Mouse (Mus musculus) heart, adult 11 months (tissue): Measurements from ENCODE around the gene Pik3r5.

Source experiments
- DNase-seq: peaks from one replicate; pipeline ENCODE4 v3.0.0; 2022

Gene Pik3r5

DNA sequence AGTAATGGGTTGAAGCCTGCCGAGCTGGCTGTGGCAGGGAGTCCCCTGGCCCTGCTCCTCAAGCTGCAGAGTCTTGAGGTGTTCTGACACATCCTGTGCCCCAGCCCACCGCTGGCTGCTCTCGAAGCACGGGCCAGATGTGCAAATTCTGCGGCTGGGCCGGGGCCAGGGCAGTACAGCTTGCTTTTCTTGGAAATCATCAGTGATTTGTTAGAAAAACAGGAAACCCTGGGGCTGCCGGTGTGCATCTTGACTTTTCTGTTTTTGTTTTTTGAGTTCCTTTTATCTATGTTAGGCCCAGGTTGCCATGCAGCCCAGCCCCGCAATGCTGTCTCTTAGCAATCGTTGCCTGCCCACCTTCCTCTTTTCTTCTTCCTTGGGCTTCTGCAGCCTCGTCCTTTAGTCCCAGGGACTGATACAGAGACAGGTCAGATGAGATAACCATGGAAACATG, 19.4 kb downstream of the Pik3r5 start:
- DNase-seq = peak; percentile 91

DNA sequence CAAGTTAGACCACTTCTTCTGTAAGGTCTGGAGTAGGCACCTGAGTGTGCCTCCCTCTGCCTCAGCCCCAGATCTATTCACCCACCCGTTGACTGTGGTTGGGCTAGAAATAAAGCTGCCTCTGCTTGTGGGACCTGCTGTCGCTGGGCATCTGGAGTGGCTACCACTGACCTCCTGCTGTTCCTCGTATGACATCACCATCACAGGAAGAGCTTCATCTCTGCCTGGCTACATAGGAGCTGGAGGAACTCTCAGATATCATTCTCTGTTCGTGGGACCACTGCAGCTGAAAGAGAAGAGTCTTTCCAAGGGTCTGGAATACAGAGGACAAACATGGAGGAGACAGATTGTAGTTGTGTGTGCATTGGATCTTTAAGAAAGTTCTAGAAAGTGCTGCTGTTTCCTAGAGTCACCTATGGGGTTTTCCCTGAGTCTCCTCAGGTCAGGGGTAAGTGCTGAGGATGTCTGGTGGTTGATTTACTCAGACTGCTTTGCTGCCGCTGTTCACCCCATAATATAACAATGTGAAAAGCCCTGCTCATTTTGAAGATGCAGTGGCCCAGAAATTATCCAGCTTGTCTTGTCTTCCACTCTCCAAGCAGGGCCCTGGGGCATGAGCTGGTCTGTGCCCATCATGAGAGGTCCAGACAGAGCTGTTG, 20.0 kb downstream of the Pik3r5 start:
- DNase-seq = peak; percentile 74

DNA sequence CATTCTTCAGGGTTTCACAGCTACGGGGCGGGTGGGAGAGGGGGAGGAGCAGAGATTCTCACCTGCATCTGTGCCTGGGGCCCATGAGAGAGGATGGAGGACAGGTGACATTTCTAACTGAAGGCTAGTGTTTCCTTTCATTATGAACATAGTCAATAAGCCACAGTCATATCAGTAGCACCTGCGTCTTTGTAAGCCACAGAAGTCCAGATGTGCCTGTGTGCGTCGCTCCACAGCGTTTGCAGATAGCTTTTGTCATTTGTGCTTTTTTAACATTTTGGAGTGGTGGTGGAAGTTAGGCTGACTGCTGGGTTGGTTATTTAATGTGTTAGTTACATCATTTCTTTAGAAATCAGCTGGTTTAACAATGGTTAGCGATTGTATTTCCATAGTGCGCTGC, 20.8 kb downstream of the Pik3r5 start:
- DNase-seq = no peak

DNA sequence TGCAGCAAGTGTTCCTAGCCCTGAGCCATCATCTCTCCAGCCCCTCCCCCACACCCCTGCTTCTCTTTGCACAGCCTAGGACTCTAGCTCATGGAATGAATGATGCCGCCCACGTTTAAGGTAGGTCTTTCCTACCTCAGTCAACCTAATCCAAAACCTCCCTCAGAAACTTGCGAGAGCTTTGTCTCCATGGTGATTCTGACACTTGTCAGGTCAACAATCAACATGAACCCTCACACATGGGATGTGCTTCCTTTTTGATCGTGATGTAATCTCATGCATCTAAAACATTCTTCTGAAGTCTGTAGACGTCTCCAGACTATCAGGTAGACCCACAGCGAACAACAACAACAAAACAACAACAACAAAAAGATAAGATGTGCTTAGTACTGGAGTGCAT, 21.4 kb downstream of the Pik3r5 start:
- DNase-seq = no peak

DNA sequence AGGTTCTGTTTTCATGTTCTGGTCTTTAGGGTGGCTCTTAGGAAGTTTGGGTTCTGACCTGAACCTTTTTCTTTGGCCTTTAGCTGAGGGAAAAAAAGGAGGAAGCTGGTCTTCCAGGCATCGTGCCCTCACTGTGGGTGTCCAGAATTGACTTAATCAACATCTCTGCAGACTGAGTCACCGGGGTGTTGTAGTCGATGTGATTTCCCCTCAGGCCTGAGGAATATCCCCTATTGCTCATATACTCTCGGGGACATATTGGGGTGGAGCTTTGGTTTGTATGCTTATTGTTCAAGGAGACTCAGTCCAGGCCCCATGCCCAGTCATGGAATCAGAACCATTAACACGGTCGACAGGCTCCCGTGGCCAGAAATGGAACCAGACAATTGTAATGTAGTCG, 26.2 kb downstream of the Pik3r5 start:
- DNase-seq = no peak

DNA sequence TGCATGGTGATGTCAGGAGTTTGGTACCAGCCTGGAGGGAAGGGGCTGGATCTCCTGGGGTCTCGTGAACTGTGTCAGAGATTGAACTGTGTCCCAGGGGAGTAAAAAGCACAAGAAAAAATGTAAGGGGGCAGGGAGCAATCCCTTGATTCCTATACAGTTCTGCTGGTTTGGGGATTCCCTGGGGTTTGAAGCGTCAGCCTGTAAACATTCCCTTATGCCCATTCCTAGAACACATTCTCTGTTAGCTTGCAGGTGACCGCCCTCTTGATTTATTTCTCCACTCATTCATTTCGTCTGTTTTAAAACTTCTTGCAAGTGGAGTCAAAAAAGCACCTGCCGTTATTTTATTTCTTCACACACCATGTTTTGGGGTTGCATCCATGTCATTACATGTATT, 27.1 kb downstream of the Pik3r5 start:
- DNase-seq = no peak

DNA sequence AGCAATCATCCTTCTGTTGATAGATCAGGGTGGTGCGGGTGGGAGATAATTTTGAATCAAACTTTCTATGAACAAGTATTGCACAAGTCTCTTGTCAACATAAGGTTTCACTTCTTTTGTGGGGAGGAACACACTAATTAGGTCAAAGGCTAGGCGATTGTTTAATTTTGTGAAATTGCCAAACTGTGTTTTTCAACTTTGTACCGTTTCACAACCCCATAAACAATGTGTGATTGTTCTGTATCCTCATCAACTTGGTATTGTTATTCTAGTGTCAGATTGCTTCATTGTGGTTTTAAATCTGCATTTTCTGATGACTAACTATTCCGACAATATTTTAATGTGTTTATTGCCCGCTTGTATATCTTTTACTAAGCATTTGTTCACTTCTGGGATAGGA, 27.6 kb downstream of the Pik3r5 start:
- DNase-seq = no peak

DNA sequence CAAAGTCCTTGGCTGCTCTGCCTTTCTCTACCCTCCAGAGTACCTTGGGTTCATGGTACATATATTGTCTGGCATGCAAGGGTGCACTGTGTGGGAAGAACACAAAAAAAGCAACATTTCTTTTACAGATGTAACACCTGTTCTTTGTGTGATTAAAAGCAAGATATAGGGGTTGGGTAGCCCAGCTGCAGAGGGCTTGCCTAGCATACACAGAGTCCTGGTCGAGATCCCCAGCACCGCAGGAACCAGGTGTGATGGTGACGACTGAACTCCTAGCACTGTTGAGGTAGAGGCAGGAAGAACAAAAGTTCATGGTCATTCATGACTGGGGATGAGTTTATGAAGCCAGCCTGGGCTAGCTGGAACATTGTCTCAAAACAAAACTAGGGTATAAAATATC, 30.8 kb downstream of the Pik3r5 start:
- no peak for DNase-seq

DNA sequence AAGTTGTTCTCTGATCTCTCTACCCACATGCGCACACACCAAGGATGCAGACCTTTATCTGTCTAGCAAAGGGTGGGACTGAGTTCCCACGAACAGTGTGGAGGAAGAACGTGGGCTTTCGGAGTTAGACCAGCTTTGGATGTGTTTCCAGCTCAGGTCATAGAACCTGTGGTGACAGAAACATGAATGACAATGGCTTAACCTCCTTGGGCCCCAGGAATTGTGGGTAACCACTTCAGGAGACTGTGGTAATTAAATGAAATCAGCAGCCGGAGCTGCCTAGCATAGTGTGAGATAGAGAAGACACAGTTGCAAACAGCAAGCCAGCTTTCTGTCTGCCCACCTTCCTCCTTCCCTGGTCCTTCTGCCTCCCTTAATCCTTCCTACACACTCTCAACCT, 32.3 kb downstream of the Pik3r5 start:
- DNase-seq = no peak

DNA sequence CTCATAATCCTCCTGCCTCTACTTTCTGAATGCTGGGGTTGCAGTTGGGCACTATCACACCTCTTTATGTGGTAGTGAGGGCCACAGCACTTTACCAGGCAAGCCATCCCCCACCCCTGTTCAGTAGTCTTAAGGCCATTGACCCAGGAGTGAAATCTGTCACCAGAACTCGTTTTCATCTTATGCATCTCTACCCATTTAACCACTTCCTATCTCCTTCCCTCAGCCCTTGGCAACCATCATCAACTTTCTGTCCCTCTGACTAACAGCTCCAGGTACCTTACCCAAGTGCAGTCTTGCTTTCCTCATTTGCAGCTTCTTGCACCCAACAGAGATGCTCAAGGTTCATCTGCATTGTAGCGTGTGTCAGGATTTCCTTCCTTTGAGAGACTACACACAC, 33.2 kb downstream of the Pik3r5 start:
- DNase-seq = no peak

DNA sequence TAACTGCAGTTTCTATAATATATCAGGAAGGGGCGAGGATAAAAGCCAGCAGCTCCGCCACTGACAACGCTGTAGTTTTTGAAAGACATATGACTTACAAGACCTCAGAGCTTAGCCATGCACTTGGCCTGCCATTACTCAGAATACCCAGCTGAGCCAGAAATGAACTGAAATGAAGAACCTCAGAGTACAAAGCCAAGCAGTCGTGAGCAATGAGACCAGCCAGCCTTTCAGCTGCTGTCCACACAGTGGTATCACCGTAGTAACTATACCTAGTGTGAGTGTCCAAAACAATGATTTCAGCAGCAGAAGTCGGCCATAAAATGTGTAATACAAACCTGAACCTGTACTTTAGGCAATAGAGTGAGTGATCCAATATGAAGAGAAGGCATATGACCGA, 35.5 kb downstream of the Pik3r5 start:
- DNase-seq = no peak

DNA sequence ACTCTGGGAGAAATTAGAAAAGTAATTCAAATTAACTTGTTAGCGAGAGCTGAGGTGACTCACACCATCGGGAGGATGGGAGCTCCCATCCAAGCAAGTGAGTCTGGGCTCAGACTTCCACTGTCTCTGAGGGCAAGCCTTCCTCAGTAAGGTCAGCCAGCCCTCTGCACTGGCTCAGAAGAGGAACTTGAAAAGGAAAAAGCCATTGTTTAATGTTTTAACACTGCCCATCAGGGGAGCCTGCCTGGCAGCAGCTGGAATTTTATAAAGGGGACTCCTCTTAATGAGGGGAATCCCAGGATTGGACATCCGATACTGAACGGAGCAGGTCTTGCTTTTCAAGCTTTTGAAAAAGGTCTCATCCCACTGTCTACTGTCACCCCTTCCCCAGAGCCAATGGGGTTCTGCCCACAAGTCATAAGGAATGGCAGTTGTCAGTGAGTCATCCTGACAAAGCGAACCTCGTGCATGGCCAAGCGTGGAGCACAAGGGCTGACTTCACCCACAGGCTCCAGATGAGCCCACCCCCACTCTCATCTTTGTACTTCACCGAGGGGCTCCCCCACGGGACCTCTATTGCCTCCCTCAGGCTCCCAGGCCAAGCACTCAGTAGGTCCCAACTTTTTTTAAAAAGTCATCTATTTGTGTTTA, 36.2 kb downstream of the Pik3r5 start:
- DNase-seq = peak; percentile 90

DNA sequence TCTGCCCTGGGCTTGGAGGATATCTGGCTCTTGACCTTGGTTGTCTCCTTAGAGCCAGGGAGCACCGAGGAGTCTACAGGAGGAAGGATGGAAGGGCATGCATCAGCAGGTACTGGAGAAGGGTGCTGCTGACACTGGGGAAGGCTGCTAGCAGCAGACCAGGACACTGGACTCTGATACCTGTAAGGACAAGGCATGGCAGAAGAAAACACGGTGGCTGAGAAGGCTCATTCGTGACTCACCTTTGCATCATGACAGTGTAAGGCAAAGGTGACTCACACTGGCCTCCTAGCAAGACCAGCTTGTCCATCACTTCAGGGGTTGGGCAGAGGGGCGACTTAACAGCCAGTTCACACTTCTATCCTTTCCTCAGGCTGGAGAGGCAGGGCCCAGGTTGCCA, 37.0 kb downstream of the Pik3r5 start:
- no peak for DNase-seq

DNA sequence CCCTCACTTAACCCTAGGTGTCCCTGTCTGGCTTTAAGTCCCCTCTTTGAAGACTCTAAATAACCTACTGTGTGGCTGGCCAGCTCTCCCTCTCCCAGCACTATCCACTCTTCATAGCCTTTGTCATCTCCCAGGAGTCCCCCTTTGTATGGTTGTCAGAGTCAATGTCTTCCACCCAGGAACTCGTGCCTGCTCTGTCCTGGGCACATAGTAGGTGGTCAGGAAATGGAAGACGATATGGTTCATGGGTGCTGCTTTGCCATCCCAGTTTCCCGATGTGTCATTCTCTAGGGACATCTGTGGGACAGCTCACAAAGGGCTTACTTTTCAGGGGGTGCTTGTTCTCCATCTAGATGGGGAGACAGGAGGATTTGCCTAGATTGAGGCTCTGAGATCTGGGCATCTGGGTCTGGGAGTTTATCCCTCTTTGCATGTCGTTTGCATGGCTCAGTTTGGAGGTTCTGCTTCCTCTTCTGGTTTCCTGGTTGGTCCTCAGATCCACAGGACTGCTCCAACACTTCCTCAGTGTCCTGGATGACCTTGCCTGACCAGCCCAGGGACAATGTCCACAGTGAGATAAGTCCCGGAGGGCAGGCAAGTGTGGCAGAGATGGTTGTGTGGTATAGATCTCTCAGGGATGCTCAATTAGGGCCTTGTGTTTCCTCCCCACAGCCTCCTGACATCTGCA, 40.4 kb downstream of the Pik3r5 start:
- peak; percentile 87 for DNase-seq

DNA sequence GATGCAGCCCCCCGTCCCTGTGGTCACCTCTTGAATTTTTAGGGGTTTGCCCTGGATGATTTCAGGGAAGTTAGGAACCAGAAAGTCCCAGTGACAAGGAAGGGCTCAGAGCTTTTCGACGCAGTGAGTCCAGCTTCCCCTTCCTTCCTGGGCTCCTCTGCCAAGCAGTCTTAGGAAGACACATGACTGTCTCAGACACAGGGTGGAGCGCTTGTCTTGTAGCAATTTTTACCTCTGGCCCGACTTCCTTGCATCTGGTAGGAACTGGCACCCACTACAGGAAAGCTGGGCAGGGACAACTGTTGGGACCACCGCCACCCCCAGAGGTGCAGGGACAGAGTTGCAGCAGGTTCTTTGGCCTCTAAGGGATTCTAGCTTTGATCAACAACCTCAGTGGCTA, 42.7 kb downstream of the Pik3r5 start:
- peak; percentile 96 for DNase-seq

DNA sequence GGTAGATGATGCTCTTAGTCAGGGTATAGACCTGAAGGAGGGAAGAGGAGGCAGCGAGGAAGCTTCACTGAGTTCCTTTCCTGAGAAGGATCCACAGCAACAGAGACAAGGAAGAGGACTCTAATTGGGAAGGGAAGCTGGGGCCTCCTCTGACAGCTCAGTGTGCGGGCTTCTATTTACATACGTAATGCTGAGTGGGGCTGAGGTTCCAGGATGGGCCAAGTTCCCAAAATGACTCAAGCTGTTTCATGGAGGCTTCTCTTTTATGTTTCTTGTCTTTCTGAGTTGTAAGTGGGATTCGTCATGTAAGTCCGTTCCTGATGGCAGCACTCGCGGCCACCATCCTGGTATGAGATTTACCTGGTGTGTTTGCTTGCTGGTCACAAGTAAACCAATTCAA, 43.8 kb downstream of the Pik3r5 start:
- DNase-seq = peak; percentile 88

DNA sequence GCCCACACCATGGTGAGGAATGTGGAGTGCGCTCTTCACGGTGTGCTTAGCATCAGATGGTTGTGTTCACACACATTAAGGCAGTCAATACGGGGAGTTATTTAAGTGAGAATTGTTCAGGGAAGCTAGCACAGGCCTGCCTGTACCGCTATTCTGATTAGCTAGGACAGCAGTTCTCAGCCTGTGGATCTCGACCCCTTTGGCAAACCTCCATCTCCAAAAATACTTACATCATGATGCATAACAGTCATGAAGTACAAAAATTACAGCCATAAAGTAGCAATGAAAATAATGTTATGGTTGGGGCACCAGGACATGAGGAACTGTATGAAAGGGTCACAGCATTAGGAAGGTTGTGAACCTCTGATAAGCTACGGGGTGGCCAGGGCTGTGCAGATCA, 45.7 kb downstream of the Pik3r5 start:
- no peak for DNase-seq

DNA sequence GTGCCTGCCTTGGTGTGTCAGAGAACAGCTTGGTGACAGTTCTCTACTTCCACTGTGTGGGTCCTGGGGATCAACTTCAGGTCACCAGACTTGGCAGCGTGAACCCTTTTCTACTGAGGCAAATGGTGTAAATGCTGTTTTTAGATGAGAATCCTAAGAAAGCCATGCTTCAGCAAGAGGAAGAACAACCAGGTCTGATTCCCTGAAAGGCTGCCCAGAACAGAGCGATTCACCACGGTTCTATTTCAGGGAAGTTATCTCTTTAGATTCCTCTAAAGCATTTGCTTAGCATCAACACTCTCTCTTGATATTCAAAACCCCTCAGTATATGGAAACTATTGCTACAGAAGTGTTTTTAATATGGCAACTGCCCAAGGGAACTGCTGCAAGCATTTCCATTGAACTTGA, 46.7 kb downstream of the Pik3r5 start:
- DNase-seq = no peak

DNA sequence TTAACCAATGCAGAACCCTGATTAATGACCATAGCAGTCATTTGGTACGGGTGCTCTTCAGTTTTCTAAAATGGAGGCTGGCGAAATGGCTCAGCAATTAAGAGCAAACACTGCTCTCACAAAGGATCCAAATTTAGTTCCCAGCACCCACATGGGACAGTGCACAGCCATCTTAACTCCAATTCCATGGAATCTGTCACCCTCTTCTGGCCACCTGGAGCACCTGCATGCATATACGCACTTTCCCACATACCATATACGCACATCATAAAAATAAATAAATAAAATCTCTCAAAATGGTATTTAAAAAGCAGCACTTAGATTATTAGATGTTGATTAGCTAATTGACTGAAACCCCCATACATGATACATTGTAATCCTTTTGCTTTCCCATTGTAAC, 48.7 kb downstream of the Pik3r5 start:
- DNase-seq = no peak

DNA sequence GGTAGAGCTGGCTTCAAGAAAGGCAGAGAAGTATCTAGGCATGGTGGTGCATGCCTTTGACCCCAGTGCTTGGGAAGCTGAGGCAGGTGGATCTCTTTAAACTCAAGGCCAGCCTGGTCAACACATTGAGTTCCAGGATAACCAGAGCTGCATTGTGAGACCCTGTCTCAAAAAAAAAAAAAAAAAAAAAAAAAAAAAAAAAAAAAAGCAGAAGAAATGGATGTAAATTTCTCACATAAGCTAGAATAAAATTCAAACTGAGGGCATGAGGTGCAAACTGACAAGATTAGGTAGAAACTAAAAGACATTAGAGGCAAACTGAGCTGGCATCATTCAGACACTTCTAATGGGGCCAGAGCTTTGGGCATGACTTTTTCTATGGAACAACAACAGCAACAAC, 50.1 kb downstream of the Pik3r5 start:
- no peak for DNase-seq

DNA sequence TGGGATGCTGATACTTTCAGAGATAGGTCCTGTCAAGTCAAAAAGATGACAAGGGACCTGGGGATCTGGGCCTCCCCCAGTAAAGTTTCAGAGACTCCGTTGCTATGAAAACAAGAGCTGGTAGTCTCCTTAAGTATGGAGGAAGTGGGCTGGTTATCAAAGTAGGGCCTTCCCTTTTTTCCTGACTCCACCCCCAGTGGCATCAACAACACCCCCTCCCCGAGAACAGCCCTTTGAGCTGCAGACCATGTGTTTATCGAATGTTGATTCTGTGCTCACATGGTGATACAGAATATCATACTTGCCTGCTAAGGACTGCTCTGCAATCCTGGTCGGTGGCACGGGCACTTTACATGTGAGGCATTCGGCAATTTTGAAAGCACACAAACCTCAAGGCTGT, 51.3 kb downstream of the Pik3r5 start:
- peak; percentile 93 for DNase-seq

DNA sequence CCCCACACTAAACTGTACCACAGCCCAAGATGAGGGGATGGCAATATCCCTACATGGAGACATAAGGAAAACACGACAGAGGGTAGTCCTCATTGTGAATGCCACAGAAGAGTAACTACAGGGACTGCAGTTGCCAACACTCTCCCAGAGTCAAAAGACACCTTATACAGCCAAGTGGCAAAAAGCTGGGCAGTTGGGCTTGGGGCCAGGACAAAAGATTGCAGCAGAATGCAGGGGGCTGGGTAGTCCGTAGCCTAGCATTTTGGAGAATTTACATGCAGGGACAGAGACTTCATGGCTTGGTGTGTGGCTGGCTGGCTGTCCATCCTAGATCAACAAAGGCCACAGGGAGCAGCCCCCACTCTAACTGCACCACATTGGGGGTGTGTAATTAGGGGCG, 52.5 kb downstream of the Pik3r5 start:
- peak; percentile 87 for DNase-seq

DNA sequence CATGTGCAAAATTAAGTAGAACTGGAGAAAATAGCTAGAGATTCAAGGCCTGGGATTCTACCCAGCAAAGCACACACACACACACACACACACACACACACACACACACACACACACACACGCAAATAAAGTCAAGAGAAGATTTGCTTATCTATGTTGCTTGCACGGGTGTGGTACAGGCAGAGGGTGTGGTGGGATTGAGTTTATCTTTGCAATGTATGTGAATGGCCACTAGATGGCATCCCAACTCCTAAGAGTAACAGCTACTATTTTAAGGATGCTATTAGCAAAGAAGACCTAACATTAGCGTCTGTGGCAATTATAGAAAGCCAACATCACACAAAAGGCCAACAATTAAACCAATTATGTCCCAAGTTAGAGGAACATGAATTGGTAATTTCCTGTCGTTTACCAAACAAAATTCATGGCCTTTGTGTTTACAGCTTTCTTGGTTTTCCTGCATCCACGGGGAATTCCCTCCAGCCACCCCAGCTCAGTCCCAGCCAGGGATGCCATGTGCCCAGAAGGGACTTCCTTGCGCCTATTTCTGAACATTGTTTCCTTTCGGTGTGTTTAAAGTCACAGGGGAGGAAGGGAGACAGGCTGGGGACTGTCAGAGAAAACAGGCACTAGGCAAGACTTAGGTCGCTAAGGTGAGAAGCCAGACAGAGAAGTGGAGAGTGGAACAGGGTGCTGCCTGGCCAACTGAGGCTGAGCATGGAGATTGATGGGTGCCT, 53.5 kb downstream of the Pik3r5 start:
- peak; percentile 92 for DNase-seq

DNA sequence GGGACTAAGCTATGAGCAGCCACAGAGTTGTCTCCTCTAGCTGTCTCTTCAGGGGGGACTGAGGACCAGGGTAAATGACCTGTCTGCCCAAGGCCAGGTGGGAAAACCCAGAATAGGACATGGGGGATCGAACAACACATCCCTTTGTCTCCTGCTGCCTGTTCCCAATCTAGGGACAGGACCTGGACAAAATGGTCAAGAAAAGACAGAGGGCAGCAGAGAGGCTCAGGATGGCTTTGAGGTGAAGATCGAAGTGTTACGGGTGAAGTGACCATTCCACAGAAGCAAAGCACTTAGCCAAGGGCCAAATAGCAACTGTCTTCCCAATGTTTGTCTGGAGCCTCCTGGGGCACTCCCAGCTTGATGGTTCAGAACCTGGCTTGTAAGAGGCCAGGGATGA, 54.2 kb downstream of the Pik3r5 start:
- DNase-seq = peak; percentile 83
